Mouse (Mus musculus) kidney, postnatal 14 days (tissue): Measurements from ENCODE around the gene Ddx3x.
"Not testable (repeated sequence)": the region's sequence is repeated elsewhere in the genome, so short reads cannot be mapped to it uniquely, and the experiment has no call there.

Experiments
- DNase-seq: peaks from one replicate; pipeline ENCODE4 v3.0.0; 2022; ENCODE audit warnings: mixed read lengths

The Ddx3x gene

GRCm38 (mm10) chrX:13281329-13282088 is 739 bp downstream of the Ddx3x start:
- DNase-seq = peak; percentile 76

- DNase-seq = no peak
These were observed 1.5 kb downstream of the Ddx3x start for GRCm38 (mm10) chrX:13282089-13282850.

GRCm38 (mm10) chrX:13285772-13286171 is 5.0 kb downstream of the Ddx3x start:
- no peak for DNase-seq

- no peak for DNase-seq
These were observed 13.9 kb downstream of the Ddx3x start for GRCm38 (mm10) chrX:13294505-13295228.

GRCm38 (mm10) chrX:13295229-13295571 is 14.4 kb downstream of the Ddx3x start:
- no peak for DNase-seq

GRCm38 (mm10) chrX:13296241-13296640 is 15.5 kb downstream of the Ddx3x start:
- DNase-seq = not testable (repeated sequence)

- DNase-seq = no peak
These were observed 25.4 kb downstream of the Ddx3x start for GRCm38 (mm10) chrX:13306190-13306589.

- DNase-seq = no peak
These were observed 30.6 kb downstream of the Ddx3x start for GRCm38 (mm10) chrX:13311396-13311795.

GRCm38 (mm10) chrX:13329611-13330010 is 48.8 kb downstream of the Ddx3x start:
- no peak for DNase-seq
